Mouse (Mus musculus): ENCODE results near the gene Vrk2.

Vrk2 gene

GRCm38 (mm10) chr11:26592395-26593053 is 1.3 kb downstream of the Vrk2 start:
- TF ChIP-seq GATA4 (IDR thresholded peaks at IDR 0.05; ENCODE audit: insufficient replicate concordance, low read length) = no peak

- no peak for TF ChIP-seq GATA4 (IDR thresholded peaks at IDR 0.05; ENCODE audit: insufficient replicate concordance, low read length)
Observed at GRCm38 (mm10) chr11:26587184-26587524, 6.6 kb downstream of the Vrk2 start.

- no peak for TF ChIP-seq GATA4 (IDR thresholded peaks at IDR 0.05; ENCODE audit: insufficient replicate concordance, low read length)
Observed at GRCm38 (mm10) chr11:26586367-26587183, 7.2 kb downstream of the Vrk2 start.

- TF ChIP-seq GATA4 (IDR thresholded peaks at IDR 0.05; ENCODE audit: insufficient replicate concordance, low read length) = no peak
Observed at GRCm38 (mm10) chr11:26585409-26586366, 8.1 kb downstream of the Vrk2 start.

- no peak for TF ChIP-seq GATA4 (IDR thresholded peaks at IDR 0.05; ENCODE audit: insufficient replicate concordance, low read length)
Observed at GRCm38 (mm10) chr11:26551551-26551950, 42.2 kb downstream of the Vrk2 start.

GRCm38 (mm10) chr11:26537816-26538215 is 56.0 kb downstream of the Vrk2 start:
- no peak for TF ChIP-seq GATA4 (IDR thresholded peaks at IDR 0.05; ENCODE audit: insufficient replicate concordance, low read length)

- TF ChIP-seq GATA4 (IDR thresholded peaks at IDR 0.05; ENCODE audit: insufficient replicate concordance, low read length) = no peak
Observed at GRCm38 (mm10) chr11:26533828-26534119, 60.0 kb downstream of the Vrk2 start.

GRCm38 (mm10) chr11:26532994-26533827 is 60.6 kb downstream of the Vrk2 start:
- TF ChIP-seq GATA4 (IDR thresholded peaks at IDR 0.05; ENCODE audit: insufficient replicate concordance, low read length) = no peak

GRCm38 (mm10) chr11:26526861-26527260 is 66.9 kb downstream of the Vrk2 start:
- no peak for TF ChIP-seq GATA4 (IDR thresholded peaks at IDR 0.05; ENCODE audit: insufficient replicate concordance, low read length)

- TF ChIP-seq GATA4 (IDR thresholded peaks at IDR 0.05; ENCODE audit: insufficient replicate concordance, low read length) = no peak
Observed at GRCm38 (mm10) chr11:26518991-26519390, 74.8 kb downstream of the Vrk2 start.

- no peak for TF ChIP-seq GATA4 (IDR thresholded peaks at IDR 0.05; ENCODE audit: insufficient replicate concordance, low read length)
Observed at GRCm38 (mm10) chr11:26516086-26516485, 77.7 kb downstream of the Vrk2 start.

- no peak for TF ChIP-seq GATA4 (IDR thresholded peaks at IDR 0.05; ENCODE audit: insufficient replicate concordance, low read length)
Observed at GRCm38 (mm10) chr11:26513683-26514082, 80.1 kb downstream of the Vrk2 start.

- no peak for TF ChIP-seq GATA4 (IDR thresholded peaks at IDR 0.05; ENCODE audit: insufficient replicate concordance, low read length)
Observed at GRCm38 (mm10) chr11:26495951-26496350, 97.8 kb downstream of the Vrk2 start.

- TF ChIP-seq GATA4 (IDR thresholded peaks at IDR 0.05; ENCODE audit: insufficient replicate concordance, low read length) = no peak
Observed at GRCm38 (mm10) chr11:26489761-26490466, 103.9 kb downstream of the Vrk2 start.

Data from liver, adult (tissue).